ENCODE assay signal across 22 mouse cellular contexts in the genomic region with DNA sequence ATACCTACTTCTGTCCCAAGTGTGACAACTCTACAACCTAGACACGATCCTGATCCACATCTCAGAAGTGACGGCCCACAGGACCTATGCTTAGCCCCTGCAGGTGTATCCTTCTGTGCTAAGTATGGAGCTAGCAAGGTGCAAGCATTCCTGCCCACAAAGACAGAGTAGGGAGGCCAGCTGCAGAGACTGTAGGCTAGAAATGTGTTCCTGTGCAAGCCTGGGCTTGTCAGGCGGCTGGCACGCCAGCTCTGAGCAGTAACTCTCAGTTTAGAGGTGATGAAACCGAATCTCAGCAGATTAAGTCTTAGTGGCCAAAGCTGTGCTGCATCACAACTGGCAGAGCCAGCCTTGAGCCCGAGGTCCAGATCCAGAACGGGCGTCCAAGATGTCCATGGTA. TPM values are rescaled to one million over a fixed set of nuclear protein-coding genes. Genes with fewer than 3 reads are reported as not detected.
DNase-seq lines count a peak whose midpoint lies in the region; ATAC-seq and TF ChIP-seq lines count a peak whose summit lies in the region.
"Had no signal": no experiment of that assay in that cellular context is flagged by ENCODE, and none has a peak within 500 bp of the region (broad histone marks: within the 10 kb centered on the region; RNA-seq: fewer than 3 reads in every experiment).

No protein-coding gene starts in this region.

- peak; percentile 20 for DNase-seq in gastrocnemius, adult 18-20 months (ENCODE audit: low spot score)
- no peak for DNase-seq in gastrocnemius, adult 8-10 months (ENCODE audit: low spot score in 2 of 2)
- no peak for DNase-seq in midbrain, embryonic 14.5 days
- DNase-seq in embryonic facial prominence, embryonic 14.5 days (ENCODE audit: low spot score): no peak
- DNase-seq in hindbrain, postnatal 0 days (ENCODE audit: low spot score): no peak
- DNase-seq in left cerebral cortex, postnatal 4 days: no peak
- DNase-seq in left cerebral cortex, adult 18-20 months (ENCODE audit: low spot score in 2 of 2): no peak
- DNase-seq: adrenal gland, postnatal 36 days; cerebellum, adult 11-12 months; cerebellum, postnatal 14 days; gastrocnemius, postnatal 36 days; heart, postnatal 10 days; kidney, adult 18-20 months; right cerebral cortex, postnatal 14 days; thymus, adult 18-20 months had no signal

- WGBS in midbrain, embryonic 15.5 days: 92% methylated on average over 8 of the region's 8 CpGs
- WGBS in midbrain, embryonic 14.5 days: 93% methylated on average over 8 of the region's 8 CpGs
- WGBS in embryonic facial prominence, embryonic 14.5 days: 80% methylated on average over 8 of the region's 8 CpGs
- 92% methylated on average over 8 of the region's 8 CpGs for WGBS in hindbrain, postnatal 0 days

- intact Hi-C loops in left cerebral cortex, postnatal 4 days (cut with DNase I): no loop called here

- no peak overlapping the region for H3K4me2 ChIP-seq in midbrain, embryonic 15.5 days
- H3K4me2 ChIP-seq in midbrain, embryonic 14.5 days (ENCODE audit: low read length): no peak overlapping the region
- H3K4me2 ChIP-seq in embryonic facial prominence, embryonic 14.5 days (ENCODE audit: low read depth, low read length): no peak overlapping the region
- no peak overlapping the region for H3K4me2 ChIP-seq in hindbrain, postnatal 0 days (ENCODE audit: low read depth, low read length)
- H3K4me2 ChIP-seq: limb, embryonic 15.5 days; liver, embryonic 15.5 days; stomach, embryonic 15.5 days had no signal

- no peak for ATAC-seq in midbrain, embryonic 15.5 days (replicated peaks)
- ATAC-seq in midbrain, embryonic 14.5 days (ENCODE audit: low FRiP score, low TSS enrichment): no peak
- peak; percentile 55; the same call in 1 of the 2 replicates for ATAC-seq in embryonic facial prominence, embryonic 14.5 days (ENCODE audit: low read depth)
- no peak for ATAC-seq in hindbrain, postnatal 0 days
- ATAC-seq: lung, postnatal 0 days had no signal

- no peak overlapping the region for H3K9ac ChIP-seq in midbrain, embryonic 15.5 days
- H3K9ac ChIP-seq in midbrain, embryonic 14.5 days (replicated peaks; ENCODE audit: low read length): no peak overlapping the region
- H3K9ac ChIP-seq in embryonic facial prominence, embryonic 14.5 days (ENCODE audit: low read depth, low read length): no peak overlapping the region
- H3K9ac ChIP-seq in hindbrain, postnatal 0 days (replicated peaks; ENCODE audit: low read length): no peak overlapping the region
- H3K9ac ChIP-seq: limb, embryonic 15.5 days; liver, embryonic 15.5 days; stomach, embryonic 15.5 days had no signal

- no peaks in the 10 kb centered on the region for H3K36me3 ChIP-seq in midbrain, embryonic 15.5 days (replicated peaks)
- peaks cover 6% of the 10 kb centered on the region; the same call in 1 of the 2 replicates for H3K36me3 ChIP-seq in midbrain, embryonic 14.5 days (ENCODE audit: control insufficient read depth, insufficient read depth, low read length)
- H3K36me3 ChIP-seq in embryonic facial prominence, embryonic 14.5 days (ENCODE audit: control insufficient read depth, insufficient read depth, low read length): peaks cover 12% of the 10 kb centered on the region; the same call in 1 of the 2 replicates
- H3K36me3 ChIP-seq in hindbrain, postnatal 0 days (ENCODE audit: insufficient read depth, low read length): no peaks in the 10 kb centered on the region
- H3K36me3 ChIP-seq: heart, embryonic 10.5 days; liver, embryonic 15.5 days; stomach, embryonic 15.5 days had no signal

- no peak overlapping the region for H3K4me3 ChIP-seq in midbrain, embryonic 15.5 days
- no peak overlapping the region for H3K4me3 ChIP-seq in midbrain, embryonic 14.5 days (replicated peaks; ENCODE audit: low read depth, low read length)
- H3K4me3 ChIP-seq in embryonic facial prominence, embryonic 14.5 days (ENCODE audit: low read depth, low read length): no peak overlapping the region
- no peak overlapping the region for H3K4me3 ChIP-seq in hindbrain, postnatal 0 days (ENCODE audit: low read length)
- H3K4me3 ChIP-seq: heart, embryonic 10.5 days; limb, embryonic 15.5 days; liver, embryonic 15.5 days; stomach, embryonic 15.5 days had no signal

- peaks cover 37% of the 10 kb centered on the region for H3K4me1 ChIP-seq in midbrain, embryonic 15.5 days
- peaks cover 33% of the 10 kb centered on the region for H3K4me1 ChIP-seq in midbrain, embryonic 14.5 days (ENCODE audit: control insufficient read depth, insufficient read depth, low read length)
- 0 out of 2 replicates have a peak, but pooled peaks cover 5% of the 10 kb centered on the region for H3K4me1 ChIP-seq in embryonic facial prominence, embryonic 14.5 days (ENCODE audit: control insufficient read depth, insufficient read depth, low read length)
- H3K4me1 ChIP-seq in hindbrain, postnatal 0 days (ENCODE audit: insufficient read depth, low read length): peaks cover 26% of the 10 kb centered on the region
- H3K4me1 ChIP-seq: liver, embryonic 15.5 days; stomach, embryonic 15.5 days had no signal

- no peaks in the 10 kb centered on the region for H3K27me3 ChIP-seq in midbrain, embryonic 15.5 days (replicated peaks)
- H3K27me3 ChIP-seq in midbrain, embryonic 14.5 days (ENCODE audit: control insufficient read depth, insufficient read depth, low read length): no peaks in the 10 kb centered on the region
- H3K27me3 ChIP-seq in embryonic facial prominence, embryonic 14.5 days (replicated peaks; ENCODE audit: control insufficient read depth, insufficient read depth, low read length): no peaks in the 10 kb centered on the region
- H3K27me3 ChIP-seq in hindbrain, postnatal 0 days (ENCODE audit: insufficient read depth, low read length): no peaks in the 10 kb centered on the region
- H3K27me3 ChIP-seq: limb, embryonic 15.5 days; liver, embryonic 15.5 days; stomach, embryonic 15.5 days had no signal

- no peaks in the 10 kb centered on the region for H3K9me3 ChIP-seq in midbrain, embryonic 15.5 days
- no peaks in the 10 kb centered on the region for H3K9me3 ChIP-seq in midbrain, embryonic 14.5 days (ENCODE audit: control insufficient read depth, low read length)
- no peaks in the 10 kb centered on the region for H3K9me3 ChIP-seq in embryonic facial prominence, embryonic 14.5 days (ENCODE audit: control insufficient read depth, low read length)
- no peaks in the 10 kb centered on the region for H3K9me3 ChIP-seq in hindbrain, postnatal 0 days (ENCODE audit: low read length)
- H3K9me3 ChIP-seq: heart, embryonic 10.5 days; limb, embryonic 15.5 days; liver, embryonic 15.5 days; stomach, embryonic 15.5 days had no signal

- no peak for TF ChIP-seq CTCF in hindbrain, postnatal 0 days (IDR thresholded peaks at IDR 0.05; ENCODE audit: low read depth)

- H3K27ac ChIP-seq in midbrain, embryonic 15.5 days: peak overlapping the region; percentile 90
- H3K27ac ChIP-seq in midbrain, embryonic 14.5 days (replicated peaks; ENCODE audit: low read depth, low read length): no peak overlapping the region
- no peak overlapping the region for H3K27ac ChIP-seq in embryonic facial prominence, embryonic 14.5 days (replicated peaks; ENCODE audit: low read depth, low read length)
- H3K27ac ChIP-seq in hindbrain, postnatal 0 days: peak overlapping the region; percentile 81; the same call in 1 of the 2 replicates
- H3K27ac ChIP-seq: heart, embryonic 10.5 days; kidney, postnatal 0 days; limb, embryonic 15.5 days; liver, embryonic 15.5 days; stomach, embryonic 15.5 days had no signal

RNA-seq across cellular contexts. Expression of gene Rspry1, which starts 33.6 kb away (rescaled TPM):
- 1 to 10 TPM; 7.9 TPM for total RNA-seq in gastrocnemius, adult 18-20 months (2021)
- total RNA-seq in gastrocnemius, adult 8-10 months (2022): 1 to 10 TPM; 7.3 to 8.9 (median 8.2) TPM
- polyA plus RNA-seq in midbrain, embryonic 15.5 days (2015; fragmentation: Nextera tagmentation; extraction: Ambion mirVana): 53.3 and 56.1 TPM in 2 replicates
- polyA plus RNA-seq in midbrain, embryonic 14.5 days (2014; fragmentation: Nextera tagmentation; extraction: Ambion mirVana): 46.1 and 54.4 TPM in 2 replicates
- polyA plus RNA-seq in embryonic facial prominence, embryonic 14.5 days (2014; fragmentation: Nextera tagmentation; extraction: Ambion mirVana): 33.6 and 36.0 TPM in 2 replicates
- total RNA-seq in hindbrain, postnatal 0 days (2014; rRNA removed): 29.6 and 36.1 TPM in 2 replicates
- 31.4 and 34.1 TPM in 2 replicates for polyA plus RNA-seq in hindbrain, postnatal 0 days (2015; fragmentation: Nextera tagmentation; extraction: Ambion mirVana)
- total RNA-seq in left cerebral cortex, postnatal 4 days (2021): 10 to 100 TPM; 42.9 to 47.7 TPM
- 10 to 100 TPM; 27.4 to 29.2 TPM for total RNA-seq in left cerebral cortex, adult 18-20 months (2021)

RNA-seq across cellular contexts. Expression of gene Fam192a, which starts 33.7 kb away (rescaled TPM):
- 10 to 100 TPM; 18.0 to 22.8 TPM for total RNA-seq in gastrocnemius, adult 18-20 months (2021)
- total RNA-seq in gastrocnemius, adult 8-10 months (2022): 10 to 100 TPM; 16.9 to 23.1 (median 18.4) TPM
- 75.0 and 75.2 TPM in 2 replicates for polyA plus RNA-seq in midbrain, embryonic 15.5 days (2015; fragmentation: Nextera tagmentation; extraction: Ambion mirVana)
- 71.9 and 91.9 TPM in 2 replicates for polyA plus RNA-seq in midbrain, embryonic 14.5 days (2014; fragmentation: Nextera tagmentation; extraction: Ambion mirVana)
- polyA plus RNA-seq in embryonic facial prominence, embryonic 14.5 days (2014; fragmentation: Nextera tagmentation; extraction: Ambion mirVana): 48.7 and 56.0 TPM in 2 replicates
- 24.4 and 32.7 TPM in 2 replicates for total RNA-seq in hindbrain, postnatal 0 days (2014; rRNA removed)
- 64.6 and 66.9 TPM in 2 replicates for polyA plus RNA-seq in hindbrain, postnatal 0 days (2015; fragmentation: Nextera tagmentation; extraction: Ambion mirVana)
- 10 to 100 TPM; 39.0 to 54.3 TPM for total RNA-seq in left cerebral cortex, postnatal 4 days (2021)
- 10 to 100 TPM; 37.5 to 42.1 TPM for total RNA-seq in left cerebral cortex, adult 18-20 months (2021)

RNA-seq across cellular contexts. Expression of gene Cpne2, which starts 35.3 kb away (rescaled TPM):
- total RNA-seq in gastrocnemius, adult 18-20 months (2021): 10 to 100 TPM in 1 of 2 experiments, 1 to 10 TPM in 1; 5.8 to 10.1 TPM
- total RNA-seq in gastrocnemius, adult 8-10 months (2022): 1 to 10 TPM; 4.3 to 9.8 (median 6.8) TPM
- 15.2 and 18.8 TPM in 2 replicates for polyA plus RNA-seq in midbrain, embryonic 15.5 days (2015; fragmentation: Nextera tagmentation; extraction: Ambion mirVana)
- polyA plus RNA-seq in midbrain, embryonic 14.5 days (2014; fragmentation: Nextera tagmentation; extraction: Ambion mirVana): 11.5 and 14.1 TPM in 2 replicates
- polyA plus RNA-seq in embryonic facial prominence, embryonic 14.5 days (2014; fragmentation: Nextera tagmentation; extraction: Ambion mirVana): 12.4 and 13.8 TPM in 2 replicates
- 45.5 and 57.8 TPM in 2 replicates for total RNA-seq in hindbrain, postnatal 0 days (2014; rRNA removed)
- polyA plus RNA-seq in hindbrain, postnatal 0 days (2015; fragmentation: Nextera tagmentation; extraction: Ambion mirVana): 33.6 and 39.3 TPM in 2 replicates
- total RNA-seq in left cerebral cortex, postnatal 4 days (2021): 10 to 100 TPM; 56.9 to 67.4 TPM
- total RNA-seq in left cerebral cortex, adult 18-20 months (2021): 10 to 100 TPM; 22.3 to 22.7 TPM

Comparison
In these comparisons a context has a peak if more than half of its experiments do, and no peak if none do; other contexts are left out.
1. H3K27ac ChIP-seq: peak in midbrain, embryonic 15.5 days (single experiment) and hindbrain, postnatal 0 days (single experiment); none in midbrain, embryonic 14.5 days (single experiment) and embryonic facial prominence, embryonic 14.5 days (single experiment).